Mouse (Mus musculus) cerebellum, postnatal 36 days (tissue): ENCODE results near the gene 4932429P05Rik.

Source experiments
- DNase-seq, 2 experiments: peaks; one replicate each; pipeline ENCODE4 v3.0.0; 2021 to 2022; ENCODE audit warnings: mixed read lengths in 2 of 2

4932429P05Rik gene

GRCm38 (mm10) chrX:89751968-89752367 is at the start of gene 4932429P05Rik:
Gene 4932429P05Rik, plus strand, starts transcription at chrX:89752268.
- no peak for DNase-seq
